Mouse (Mus musculus): ENCODE measurements around the gene Ankrd54. TPM values are rescaled to one million over a fixed set of nuclear protein-coding genes. Genes with fewer than 3 reads are reported as not detected.

The Ankrd54 gene
- polyA plus RNA-seq, 1 experiment from 2014 or later: 65.6 TPM

Other genes with a start within 250 kb of the Ankrd54 start
- 14.0 and 15.1 TPM in 2 replicates for gene Cdc42ep1, start 220.3 kb downstream of the Ankrd54 start, polyA plus RNA-seq (2014; fragmentation: Nextera tagmentation; extraction: Ambion mirVana)
- gene Lgals2, start 207.4 kb downstream of the Ankrd54 start, polyA plus RNA-seq (2014; fragmentation: Nextera tagmentation; extraction: Ambion mirVana): not detected in 2 replicates
- 36.4 and 37.0 TPM in 2 replicates for gene Gga1, start 185.7 kb downstream of the Ankrd54 start, polyA plus RNA-seq (2014; fragmentation: Nextera tagmentation; extraction: Ambion mirVana)
- 0.27 TPM in 1 of 2 replicates, not detected in the other for gene Gm49510, start 163.2 kb downstream of the Ankrd54 start, polyA plus RNA-seq (2014; fragmentation: Nextera tagmentation; extraction: Ambion mirVana)
- gene Sh3bp1, start 163.1 kb downstream of the Ankrd54 start, polyA plus RNA-seq (2014; fragmentation: Nextera tagmentation; extraction: Ambion mirVana): 14.4 and 15.3 TPM in 2 replicates
- gene Pdxp, start 149.0 kb downstream of the Ankrd54 start, polyA plus RNA-seq (2014; fragmentation: Nextera tagmentation; extraction: Ambion mirVana): 34.9 and 36.0 TPM in 2 replicates
- 263 and 311 TPM in 2 replicates for gene Lgals1, start 136.2 kb downstream of the Ankrd54 start, polyA plus RNA-seq (2014; fragmentation: Nextera tagmentation; extraction: Ambion mirVana)
- gene Nol12, start 128.0 kb downstream of the Ankrd54 start, polyA plus RNA-seq (2014; fragmentation: Nextera tagmentation; extraction: Ambion mirVana): 55.9 and 58.8 TPM in 2 replicates
- 42.4 and 46.4 TPM in 2 replicates for gene Triobp, start 115.2 kb downstream of the Ankrd54 start, polyA plus RNA-seq (2014; fragmentation: Nextera tagmentation; extraction: Ambion mirVana)
- 289 and 340 TPM in 2 replicates for gene H1f0, start 34.4 kb downstream of the Ankrd54 start, polyA plus RNA-seq (2014; fragmentation: Nextera tagmentation; extraction: Ambion mirVana)
- gene Galr3, start 21.0 kb downstream of the Ankrd54 start, polyA plus RNA-seq (2014; fragmentation: Nextera tagmentation; extraction: Ambion mirVana): not detected in 2 replicates
- 250 and 259 TPM in 2 replicates for gene Eif3l, start 12.3 kb upstream of the Ankrd54 start, polyA plus RNA-seq (2014; fragmentation: Nextera tagmentation; extraction: Ambion mirVana)
- 6.8 and 7.9 TPM in 2 replicates for gene Micall1, start 46.0 kb upstream of the Ankrd54 start, polyA plus RNA-seq (2014; fragmentation: Nextera tagmentation; extraction: Ambion mirVana)
- gene Polr2f, start 78.1 kb upstream of the Ankrd54 start, polyA plus RNA-seq (2014; fragmentation: Nextera tagmentation; extraction: Ambion mirVana): 301 and 311 TPM in 2 replicates
- gene 1700088E04Rik, start 78.4 kb upstream of the Ankrd54 start, polyA plus RNA-seq (2014; fragmentation: Nextera tagmentation; extraction: Ambion mirVana): 8.8 and 9.4 TPM in 2 replicates
- 25.3 and 32.9 TPM in 2 replicates for gene Sox10, start 102.3 kb upstream of the Ankrd54 start, polyA plus RNA-seq (2014; fragmentation: Nextera tagmentation; extraction: Ambion mirVana)
- 27.3 and 28.8 TPM in 2 replicates for gene Pick1, start 166.3 kb upstream of the Ankrd54 start, polyA plus RNA-seq (2014; fragmentation: Nextera tagmentation; extraction: Ambion mirVana)
- gene Gm49486, start 166.5 kb upstream of the Ankrd54 start, polyA plus RNA-seq (2014; fragmentation: Nextera tagmentation; extraction: Ambion mirVana): 0.38 and 0.49 TPM in 2 replicates
- not detected in 2 replicates for gene Slc16a8, start 191.9 kb upstream of the Ankrd54 start, polyA plus RNA-seq (2014; fragmentation: Nextera tagmentation; extraction: Ambion mirVana)
- gene Baiap2l2, start 222.6 kb upstream of the Ankrd54 start, polyA plus RNA-seq (2014; fragmentation: Nextera tagmentation; extraction: Ambion mirVana): 1.9 and 2.3 TPM in 2 replicates

Data from neural tube, embryonic 11.5 days (tissue).